Mouse (Mus musculus) megakaryocyte, embryonic 14.5 days (primary cell): Measurements from ENCODE around the gene Arhgap15.

Source experiments
- FLI1 ChIP-seq: IDR thresholded peaks from 2 replicates; pipeline ENCODE4 v1.6.1; 2012; ENCODE audit warnings: low read length, inconsistent platforms, mixed read lengths
- GATA1 ChIP-seq: IDR thresholded peaks from 3 replicates; pipeline ENCODE4 v1.6.1; 2012; ENCODE audit warnings: mixed read lengths, low read length, inconsistent platforms, borderline replicate concordance

- TF ChIP-seq FLI1: no peak
- TF ChIP-seq GATA1: no peak
Observed at GRCm38 (mm10) chr2:43805960-43806744, 57.5 kb downstream of the Arhgap15 start.
